Mouse (Mus musculus): ENCODE data around the gene Cyp4a32. TPM values are rescaled to one million over a fixed set of nuclear protein-coding genes. Genes with fewer than 3 reads are reported as not detected.
"Not testable (repeated sequence)": the region's sequence is repeated elsewhere in the genome, so short reads cannot be mapped to it uniquely, and the experiment has no call there.

The Cyp4a32 gene
- polyA plus RNA-seq, 1 experiment = not detected

- Histone ChIP-seq H3K27ac (ENCODE audit: control insufficient read depth, insufficient read depth, low read depth, low read length) (no peak overlapping the region), H3K4me1 (ENCODE audit: control insufficient read depth, insufficient read depth, low read length) (no peaks in the 10 kb centered on the region), H3K4me3 (ENCODE audit: control insufficient read depth, low read depth, low read length) (no peak overlapping the region), H3K27me3 (ENCODE audit: control insufficient read depth, insufficient read depth, low read length) (no peaks in the 10 kb centered on the region), H3K36me3 (ENCODE audit: control insufficient read depth, insufficient read depth, low read length) (no peaks in the 10 kb centered on the region)
- TF ChIP-seq CTCF (IDR thresholded peaks at IDR 0.05; ENCODE audit: control insufficient read depth, insufficient read depth, insufficient replicate concordance, low read depth, low read length) (no peak), POLR2A (IDR thresholded peaks at IDR 0.05; ENCODE audit: control insufficient read depth, low read depth, low read length) (no peak)
Observed at GRCm38 (mm10) chr4:115645371-115645770, 44.6 kb downstream of the Cyp4a32 start.

DNA sequence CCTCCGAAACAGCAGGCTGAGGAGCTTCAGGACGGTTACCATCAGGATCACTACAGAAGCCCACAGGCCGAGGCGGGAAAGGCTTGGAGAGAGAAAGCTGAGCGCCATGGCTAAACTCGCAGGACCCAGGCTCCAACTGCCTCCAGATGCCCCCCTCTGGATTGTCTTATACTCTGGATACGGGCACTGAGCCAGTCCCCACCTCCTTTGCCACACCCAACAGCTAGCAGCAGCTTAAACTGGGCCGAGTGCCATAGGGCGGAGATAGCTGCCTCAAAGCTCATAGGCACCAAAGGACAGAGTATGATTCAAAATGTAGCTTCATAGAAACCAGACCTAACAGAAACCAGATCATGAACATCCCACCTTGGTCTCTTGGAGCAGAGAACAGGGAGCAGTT lies 46.8 kb downstream of the Cyp4a32 start, which contains the start of gene Cyp4b1:
Gene Cyp4b1 (minus strand): TSS at position 144 of the 400 bp plus-strand sequence.
- no peaks in the 10 kb centered on the region for H3K4me1 ChIP-seq (ENCODE audit: control insufficient read depth, insufficient read depth, low read length)
- TF ChIP-seq CTCF (IDR thresholded peaks at IDR 0.05; ENCODE audit: control insufficient read depth, insufficient read depth, insufficient replicate concordance, low read depth, low read length) (no peak), POLR2A (IDR thresholded peaks at IDR 0.05; ENCODE audit: control insufficient read depth, low read depth, low read length) (no peak)
- no peaks in the 10 kb centered on the region for H3K27me3 ChIP-seq (ENCODE audit: control insufficient read depth, insufficient read depth, low read length)
- H3K36me3 ChIP-seq (ENCODE audit: control insufficient read depth, insufficient read depth, low read length) = no peaks in the 10 kb centered on the region
- H3K27ac ChIP-seq (ENCODE audit: control insufficient read depth, insufficient read depth, low read depth, low read length) = no peak within 1 kb of the TSS
- H3K4me3 ChIP-seq (ENCODE audit: control insufficient read depth, low read depth, low read length) = no peak within 1 kb of the TSS

- H3K4me1 ChIP-seq (ENCODE audit: control insufficient read depth, insufficient read depth, low read length) = no peaks in the 10 kb centered on the region
- H3K36me3 ChIP-seq (ENCODE audit: control insufficient read depth, insufficient read depth, low read length) = no peaks in the 10 kb centered on the region
- TF ChIP-seq POLR2A (IDR thresholded peaks at IDR 0.05; ENCODE audit: control insufficient read depth, low read depth, low read length) = no peak
- TF ChIP-seq CTCF (IDR thresholded peaks at IDR 0.05; ENCODE audit: control insufficient read depth, insufficient read depth, insufficient replicate concordance, low read depth, low read length) = no peak
Observed at GRCm38 (mm10) chr4:115648752-115649151, 48.0 kb downstream of the Cyp4a32 start.

GRCm38 (mm10) chr4:115649344-115649743 lies 48.6 kb downstream of the Cyp4a32 start:
- H3K36me3 ChIP-seq (ENCODE audit: control insufficient read depth, insufficient read depth, low read length) = no peaks in the 10 kb centered on the region
- no peaks in the 10 kb centered on the region for H3K27me3 ChIP-seq (ENCODE audit: control insufficient read depth, insufficient read depth, low read length)
- H3K4me1 ChIP-seq (ENCODE audit: control insufficient read depth, insufficient read depth, low read length) = no peaks in the 10 kb centered on the region
- no peak overlapping the region for H3K4me3 ChIP-seq (ENCODE audit: control insufficient read depth, low read depth, low read length)
- no peak overlapping the region for H3K27ac ChIP-seq (ENCODE audit: control insufficient read depth, insufficient read depth, low read depth, low read length)
- TF ChIP-seq CTCF (IDR thresholded peaks at IDR 0.05; ENCODE audit: control insufficient read depth, insufficient read depth, insufficient replicate concordance, low read depth, low read length) = no peak
- no peak for TF ChIP-seq POLR2A (IDR thresholded peaks at IDR 0.05; ENCODE audit: control insufficient read depth, low read depth, low read length)

More at GRCm38 (mm10) chr4:115648752-115649151, 48.0 kb downstream of the Cyp4a32 start:
- Histone ChIP-seq H3K4me3 (ENCODE audit: control insufficient read depth, low read depth, low read length) (no peak overlapping the region), H3K27ac (ENCODE audit: control insufficient read depth, insufficient read depth, low read depth, low read length) (no peak overlapping the region), H3K27me3 (ENCODE audit: control insufficient read depth, insufficient read depth, low read length) (no peaks in the 10 kb centered on the region)

DNA sequence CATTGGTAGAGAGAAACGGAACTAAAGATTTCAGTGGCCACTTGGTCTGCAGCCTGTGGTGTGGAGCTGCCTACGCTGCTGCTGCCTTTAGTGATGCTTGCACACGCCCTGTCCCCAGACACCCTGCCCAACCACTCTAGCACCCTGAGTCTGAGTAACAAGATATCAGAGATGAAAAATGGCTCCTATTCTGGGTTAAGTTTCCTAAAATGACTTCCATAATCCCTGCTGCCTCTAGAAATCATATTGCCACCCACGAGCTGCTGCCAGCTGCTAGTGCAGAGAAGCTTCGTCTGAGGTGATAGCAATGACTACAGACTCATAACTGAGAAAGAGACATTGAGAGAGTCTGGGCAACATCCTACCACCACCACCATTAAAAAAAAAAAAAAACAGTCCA lies 50.1 kb downstream of the Cyp4a32 start:
- Histone ChIP-seq H3K36me3 (ENCODE audit: control insufficient read depth, insufficient read depth, low read length) (no peaks in the 10 kb centered on the region), H3K27ac (ENCODE audit: control insufficient read depth, insufficient read depth, low read depth, low read length) (no peak overlapping the region), H3K4me1 (ENCODE audit: control insufficient read depth, insufficient read depth, low read length) (no peaks in the 10 kb centered on the region), H3K4me3 (ENCODE audit: control insufficient read depth, low read depth, low read length) (no peak overlapping the region), H3K27me3 (ENCODE audit: control insufficient read depth, insufficient read depth, low read length) (no peaks in the 10 kb centered on the region)
- TF ChIP-seq POLR2A (IDR thresholded peaks at IDR 0.05; ENCODE audit: control insufficient read depth, low read depth, low read length) (no peak), CTCF (IDR thresholded peaks at IDR 0.05; ENCODE audit: control insufficient read depth, insufficient read depth, insufficient replicate concordance, low read depth, low read length) (no peak)

- not testable (repeated sequence) for H3K4me3 ChIP-seq (ENCODE audit: control insufficient read depth, low read depth, low read length); H3K4me1 ChIP-seq (ENCODE audit: control insufficient read depth, insufficient read depth, low read length); H3K36me3 ChIP-seq (ENCODE audit: control insufficient read depth, insufficient read depth, low read length); H3K27me3 ChIP-seq (ENCODE audit: control insufficient read depth, insufficient read depth, low read length); H3K27ac ChIP-seq (ENCODE audit: control insufficient read depth, insufficient read depth, low read depth, low read length)
Observed at GRCm38 (mm10) chr4:115655841-115656534, 55.2 kb downstream of the Cyp4a32 start.

GRCm38 (mm10) chr4:115656535-115656922 lies 55.8 kb downstream of the Cyp4a32 start:
- H3K4me1 ChIP-seq (ENCODE audit: control insufficient read depth, insufficient read depth, low read length); H3K4me3 ChIP-seq (ENCODE audit: control insufficient read depth, low read depth, low read length); H3K27me3 ChIP-seq (ENCODE audit: control insufficient read depth, insufficient read depth, low read length); H3K27ac ChIP-seq (ENCODE audit: control insufficient read depth, insufficient read depth, low read depth, low read length); H3K36me3 ChIP-seq (ENCODE audit: control insufficient read depth, insufficient read depth, low read length): not testable (repeated sequence)

All from testis, adult 2 months (tissue).